Mouse (Mus musculus): Measurements from ENCODE around the gene Lef1. TPM values are rescaled to one million over a fixed set of nuclear protein-coding genes. Genes with fewer than 3 reads are reported as not detected.

Lef1 gene
- polyA plus RNA-seq, 1 experiment: not detected

DNA sequence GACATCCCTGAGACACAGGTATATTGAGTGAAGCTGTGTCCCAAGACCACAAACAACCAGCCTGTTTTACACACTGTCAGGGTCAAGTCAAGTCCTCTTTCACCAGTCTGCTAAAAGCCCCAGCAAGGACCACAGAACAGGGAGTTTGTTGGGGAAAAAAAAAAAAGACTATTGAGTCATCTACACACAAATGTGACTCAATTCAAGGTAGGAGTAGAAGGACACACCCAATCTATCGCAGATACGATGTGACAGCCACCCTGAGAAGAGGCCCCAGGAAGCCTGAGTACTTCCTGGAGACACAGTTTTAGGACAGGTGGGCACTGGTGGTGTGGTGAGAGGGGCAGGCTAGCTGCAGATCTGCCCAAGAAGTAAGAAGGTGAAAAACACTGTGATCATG, 140.0 kb downstream of the Lef1 start:
- Histone ChIP-seq H3K27ac (ENCODE audit: insufficient read depth, low read depth, low read length) (no peak overlapping the region), H3K4me3 (ENCODE audit: insufficient read depth, low read length) (no peak overlapping the region), H3K4me1 (ENCODE audit: control insufficient read depth, insufficient read depth, low read length) (no peaks in the 10 kb centered on the region)
- TF ChIP-seq CTCF (IDR thresholded peaks at IDR 0.05; ENCODE audit: low read depth, low read length) (no peak), POLR2A (IDR thresholded peaks at IDR 0.05; ENCODE audit: borderline replicate concordance, low read depth, low read length) (no peak)

DNA sequence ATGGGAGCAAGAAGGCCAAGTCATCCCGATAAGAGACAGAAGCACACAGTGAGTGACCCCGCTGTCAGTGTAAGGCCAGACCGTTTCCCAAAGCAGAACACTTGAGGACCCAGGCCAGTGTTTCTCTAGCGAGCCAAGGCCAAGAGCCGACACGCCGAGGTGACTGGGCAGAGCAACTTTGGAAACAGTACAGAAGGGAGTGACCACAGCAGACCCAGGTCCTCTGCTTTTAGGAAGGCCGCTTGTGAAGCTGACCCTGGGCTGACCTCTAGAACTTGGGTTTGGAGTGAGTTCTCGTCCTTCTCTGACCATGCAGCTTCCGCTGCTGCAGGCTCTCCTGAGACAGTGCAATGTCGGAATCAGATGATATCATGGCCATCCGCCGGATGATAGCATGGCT, 140.7 kb downstream of the Lef1 start:
- Histone ChIP-seq H3K4me1 (ENCODE audit: control insufficient read depth, insufficient read depth, low read length) (no peaks in the 10 kb centered on the region), H3K4me3 (ENCODE audit: insufficient read depth, low read length) (no peak overlapping the region), H3K27ac (ENCODE audit: insufficient read depth, low read depth, low read length) (no peak overlapping the region)
- TF ChIP-seq POLR2A (IDR thresholded peaks at IDR 0.05; ENCODE audit: borderline replicate concordance, low read depth, low read length) (no peak), CTCF (IDR thresholded peaks at IDR 0.05; ENCODE audit: low read depth, low read length) (no peak)

DNA sequence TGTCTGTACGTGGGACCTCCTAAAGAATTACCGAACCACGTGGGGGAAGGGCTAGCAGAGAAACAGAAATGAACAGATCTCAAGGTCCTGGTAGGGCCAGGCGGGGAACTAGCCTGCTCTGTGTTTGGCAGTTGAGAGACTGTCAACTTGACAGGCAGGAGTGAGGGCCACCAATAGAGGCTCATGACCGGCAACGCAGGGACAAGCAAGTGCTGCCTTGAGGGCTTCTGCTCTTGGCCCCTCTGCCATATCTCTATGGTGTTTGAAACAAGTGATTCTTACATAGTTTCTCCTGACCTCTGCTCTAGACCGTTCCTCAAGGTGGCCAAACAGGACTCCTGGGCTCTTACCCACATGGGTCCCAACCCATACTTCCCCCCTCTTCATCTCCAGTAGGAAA, 141.3 kb downstream of the Lef1 start:
- no peak overlapping the region for H3K27ac ChIP-seq (ENCODE audit: insufficient read depth, low read depth, low read length)

DNA sequence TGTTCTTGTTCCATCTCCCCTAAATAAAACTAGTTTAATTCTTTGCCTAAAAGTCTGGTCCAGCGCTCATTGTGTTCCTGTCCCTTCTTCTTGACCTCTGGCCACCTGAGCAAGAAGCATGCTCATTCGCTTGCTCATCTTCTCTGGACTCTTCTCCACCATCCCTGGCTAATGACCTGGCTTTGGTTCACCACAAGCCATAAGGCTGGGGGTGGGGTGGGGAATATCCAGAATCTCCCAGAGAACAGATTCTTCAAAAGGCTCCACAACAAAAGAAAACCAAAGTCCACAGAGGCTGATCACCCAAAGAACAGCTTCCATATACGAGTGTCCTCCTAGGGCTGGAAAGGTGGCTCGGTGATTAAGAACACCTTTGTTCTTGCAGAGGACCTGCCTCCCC, 144.7 kb downstream of the Lef1 start:
- no peak for TF ChIP-seq CTCF (IDR thresholded peaks at IDR 0.05; ENCODE audit: low read depth, low read length)
- no peak for TF ChIP-seq POLR2A (IDR thresholded peaks at IDR 0.05; ENCODE audit: borderline replicate concordance, low read depth, low read length)
- H3K4me3 ChIP-seq (ENCODE audit: insufficient read depth, low read length): no peak overlapping the region
- no peak overlapping the region for H3K27ac ChIP-seq (ENCODE audit: insufficient read depth, low read depth, low read length)
- no peaks in the 10 kb centered on the region for H3K4me1 ChIP-seq (ENCODE audit: control insufficient read depth, insufficient read depth, low read length)

More for the DNA sequence above, 141.3 kb downstream of the Lef1 start:
- H3K4me1 ChIP-seq (ENCODE audit: control insufficient read depth, insufficient read depth, low read length): no peaks in the 10 kb centered on the region
- TF ChIP-seq CTCF (IDR thresholded peaks at IDR 0.05; ENCODE audit: low read depth, low read length): no peak
- no peak overlapping the region for H3K4me3 ChIP-seq (ENCODE audit: insufficient read depth, low read length)

DNA sequence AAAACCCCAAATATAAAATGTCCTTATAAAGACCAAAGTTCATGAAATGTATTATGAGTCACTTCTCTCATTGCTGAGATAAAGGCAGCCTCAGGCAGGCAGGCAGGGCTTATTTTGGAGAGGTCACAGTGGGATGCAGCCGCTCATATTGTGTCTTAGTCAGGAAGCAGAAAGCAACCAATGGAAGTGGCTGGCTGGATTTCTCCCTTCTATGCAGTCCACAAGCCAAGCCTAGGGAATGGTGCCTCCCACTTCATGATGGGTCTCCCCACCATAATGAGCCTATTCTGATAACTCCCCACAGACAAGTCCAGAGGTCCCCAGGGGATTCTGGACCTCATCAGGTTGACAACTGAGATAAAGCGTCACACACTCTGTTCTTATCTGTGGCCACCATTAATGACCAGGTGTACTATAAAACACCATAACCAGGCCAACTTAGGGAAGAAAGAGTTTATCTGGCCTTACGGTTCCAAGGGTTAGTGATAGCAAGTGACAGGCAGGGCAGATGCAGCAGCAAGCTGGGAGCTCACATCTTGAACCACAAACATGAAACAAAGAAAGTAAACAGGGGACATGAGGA, 145.2 kb downstream of the Lef1 start:
- Histone ChIP-seq H3K4me1 (ENCODE audit: control insufficient read depth, insufficient read depth, low read length) (no peaks in the 10 kb centered on the region), H3K4me3 (ENCODE audit: insufficient read depth, low read length) (no peak overlapping the region), H3K27ac (ENCODE audit: insufficient read depth, low read depth, low read length) (no peak overlapping the region)
- no peak for TF ChIP-seq CTCF (IDR thresholded peaks at IDR 0.05; ENCODE audit: low read depth, low read length)
- no peak for TF ChIP-seq POLR2A (IDR thresholded peaks at IDR 0.05; ENCODE audit: borderline replicate concordance, low read depth, low read length)

DNA sequence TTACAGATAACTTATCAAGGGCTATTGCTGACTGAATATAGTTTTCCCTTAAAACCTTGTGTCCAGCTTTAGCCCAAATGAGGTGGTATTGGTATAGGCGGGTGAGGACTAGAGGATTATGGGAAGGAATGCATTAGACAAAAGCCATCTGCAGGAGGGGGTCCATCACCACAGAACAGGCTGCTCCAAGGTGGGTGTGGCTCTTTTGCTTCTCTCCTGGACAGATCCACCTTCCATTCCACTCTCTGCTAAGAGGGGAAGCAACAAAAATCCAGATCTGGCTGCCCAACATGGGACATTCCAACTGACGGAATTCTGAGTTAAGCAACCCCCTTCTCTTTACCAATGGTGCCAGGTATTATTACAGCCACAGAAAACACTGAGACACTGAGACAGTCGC, 148.7 kb downstream of the Lef1 start:
- TF ChIP-seq CTCF (IDR thresholded peaks at IDR 0.05; ENCODE audit: low read depth, low read length): no peak
- Histone ChIP-seq H3K4me3 (ENCODE audit: insufficient read depth, low read length) (no peak overlapping the region), H3K4me1 (ENCODE audit: control insufficient read depth, insufficient read depth, low read length) (no peaks in the 10 kb centered on the region), H3K27ac (ENCODE audit: insufficient read depth, low read depth, low read length) (no peak overlapping the region)

DNA sequence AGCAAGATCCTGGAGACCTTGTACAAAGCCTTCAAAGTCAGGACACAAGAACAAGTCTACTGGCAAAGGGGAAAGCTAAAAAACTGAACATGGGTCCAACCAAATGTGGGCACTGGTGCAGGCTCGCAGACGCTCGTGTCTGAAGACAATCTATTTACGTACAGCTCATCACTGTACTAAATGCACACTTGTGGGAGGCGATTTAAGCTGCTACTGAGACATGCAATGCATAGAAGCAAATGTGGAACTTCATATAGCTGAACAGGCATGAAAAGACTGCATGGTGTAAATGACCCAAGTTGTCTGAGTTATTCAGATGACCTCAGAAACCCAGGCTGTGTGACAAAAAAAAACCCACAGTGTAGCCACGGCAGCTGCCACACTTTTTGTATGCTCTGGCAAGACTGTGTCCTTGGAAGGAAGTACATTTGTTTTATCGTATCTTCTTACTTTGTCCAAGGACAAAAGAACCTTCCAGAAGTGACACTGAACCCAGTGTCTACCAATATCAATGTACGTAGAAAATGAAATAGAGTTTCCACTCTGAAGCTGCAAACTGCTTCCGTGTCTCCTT, 149.2 kb downstream of the Lef1 start:
- TF ChIP-seq CTCF (IDR thresholded peaks at IDR 0.05; ENCODE audit: low read depth, low read length): no peak
- TF ChIP-seq POLR2A (IDR thresholded peaks at IDR 0.05; ENCODE audit: borderline replicate concordance, low read depth, low read length): no peak
- H3K4me1 ChIP-seq (ENCODE audit: control insufficient read depth, insufficient read depth, low read length): no peaks in the 10 kb centered on the region
- H3K27ac ChIP-seq (ENCODE audit: insufficient read depth, low read depth, low read length): no peak overlapping the region
- H3K4me3 ChIP-seq (ENCODE audit: insufficient read depth, low read length): no peak overlapping the region

DNA sequence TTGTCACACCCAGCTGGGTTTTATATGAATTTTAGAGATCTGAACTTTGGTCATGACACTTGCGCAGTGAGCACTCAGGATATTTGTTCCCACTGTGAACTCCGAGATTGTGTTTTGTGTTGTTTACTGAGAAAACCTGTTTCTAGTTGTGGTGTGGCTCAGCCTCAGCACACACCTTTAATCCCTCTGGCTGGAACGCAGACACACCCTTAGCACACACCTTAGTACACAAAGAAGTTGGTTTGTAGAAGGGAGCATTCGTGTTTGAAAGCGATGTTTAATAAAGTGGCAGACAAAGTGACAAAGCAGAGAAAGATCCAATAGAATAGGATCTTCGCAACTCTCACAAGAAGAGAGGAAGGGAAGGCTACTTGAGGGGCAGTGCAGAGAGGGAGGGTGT, 150.1 kb downstream of the Lef1 start:
- H3K4me3 ChIP-seq (ENCODE audit: insufficient read depth, low read length): no peak overlapping the region
- no peaks in the 10 kb centered on the region for H3K4me1 ChIP-seq (ENCODE audit: control insufficient read depth, insufficient read depth, low read length)
- no peak overlapping the region for H3K27ac ChIP-seq (ENCODE audit: insufficient read depth, low read depth, low read length)
- TF ChIP-seq POLR2A (IDR thresholded peaks at IDR 0.05; ENCODE audit: borderline replicate concordance, low read depth, low read length) (no peak), CTCF (IDR thresholded peaks at IDR 0.05; ENCODE audit: low read depth, low read length) (no peak)

DNA sequence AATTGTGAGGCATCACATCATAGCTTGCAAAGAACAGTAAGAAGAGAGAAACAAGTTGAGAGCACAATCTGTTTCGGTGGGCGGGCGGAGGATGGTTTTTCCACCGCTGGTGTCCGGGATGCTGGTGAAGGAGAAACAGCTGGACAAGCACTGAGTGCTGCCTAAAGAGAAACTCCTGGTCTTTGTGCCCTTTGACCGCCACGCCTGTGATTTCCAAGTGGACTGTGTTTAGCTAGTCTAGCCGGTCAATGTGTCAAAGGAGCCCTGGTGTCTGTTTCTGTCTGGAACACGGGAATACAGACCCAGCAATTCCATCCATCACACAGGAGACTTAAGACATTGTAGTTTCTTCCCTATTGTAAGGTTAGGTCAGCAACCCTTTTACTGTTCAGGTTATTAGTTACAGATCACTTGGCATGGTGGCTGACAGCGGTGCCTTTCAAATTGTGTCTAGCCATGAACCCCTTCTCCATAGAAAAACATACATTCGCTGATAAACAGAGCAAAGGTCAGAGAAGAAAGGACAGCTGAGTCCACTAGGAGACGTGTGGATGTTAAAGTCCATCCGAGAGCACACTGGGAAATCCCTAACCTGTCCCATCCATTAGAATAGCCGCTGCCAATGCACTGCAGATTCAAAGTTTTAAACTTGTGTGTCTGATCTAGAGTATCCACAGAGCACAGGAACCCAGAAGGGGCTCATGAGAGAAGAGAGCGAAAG, 153.7 kb downstream of the Lef1 start:
- H3K4me1 ChIP-seq (ENCODE audit: control insufficient read depth, insufficient read depth, low read length): 0 out of 2 replicates have a peak, but pooled peaks cover 2% of the 10 kb centered on the region
- H3K4me3 ChIP-seq (ENCODE audit: insufficient read depth, low read length): no peak overlapping the region
- no peak overlapping the region for H3K27ac ChIP-seq (ENCODE audit: insufficient read depth, low read depth, low read length)
- no peak for TF ChIP-seq POLR2A (IDR thresholded peaks at IDR 0.05; ENCODE audit: borderline replicate concordance, low read depth, low read length)

DNA sequence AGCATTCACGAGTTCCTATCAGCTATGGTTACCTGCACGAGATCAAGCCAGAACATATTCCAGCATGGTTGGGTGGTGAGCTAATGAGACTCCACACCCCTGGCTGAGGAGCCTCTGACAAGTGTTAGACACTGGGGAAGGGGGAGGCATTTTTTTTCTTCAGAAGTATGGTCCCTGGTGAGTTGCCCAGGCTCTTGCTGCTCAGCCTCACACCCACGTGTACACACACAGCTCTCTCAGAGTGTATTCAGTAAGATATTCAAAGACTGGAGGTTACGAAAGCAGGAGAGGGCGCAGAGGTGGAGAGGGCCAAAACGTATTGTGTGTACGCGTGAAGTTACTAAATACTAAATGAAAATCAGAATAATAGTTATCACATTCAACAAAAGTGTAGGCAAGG, 155.2 kb downstream of the Lef1 start:
- H3K27ac ChIP-seq (ENCODE audit: insufficient read depth, low read depth, low read length): no peak overlapping the region
- no peak for TF ChIP-seq CTCF (IDR thresholded peaks at IDR 0.05; ENCODE audit: low read depth, low read length)
- no peak for TF ChIP-seq POLR2A (IDR thresholded peaks at IDR 0.05; ENCODE audit: borderline replicate concordance, low read depth, low read length)
- H3K4me3 ChIP-seq (ENCODE audit: insufficient read depth, low read length): no peak overlapping the region
- peaks cover 6% of the 10 kb centered on the region; the same call in 1 of the 2 replicates for H3K4me1 ChIP-seq (ENCODE audit: control insufficient read depth, insufficient read depth, low read length)

Data from bone marrow macrophage, adult 2 months (primary cell).